Mouse (Mus musculus): ENCODE results near the gene C1galt1c1. TPM values are rescaled to one million over a fixed set of nuclear protein-coding genes. Genes with fewer than 3 reads are reported as not detected.

C1galt1c1 gene
- 21.9 TPM for polyA plus RNA-seq (2017; shearing (Covaris generic))

GRCm38 (mm10) chrX:38634801-38635637 is at the start of gene C1galt1c1:
TSS of gene C1galt1c1 (minus strand) at chrX:38635087.

GRCm38 (mm10) chrX:38600177-38600994 is 34.5 kb downstream of the C1galt1c1 start, which contains the start of gene Mcts1:
TSS of gene Mcts1 (plus strand) at chrX:38600578.

Other genes with a start within 250 kb of the C1galt1c1 start
- 44.7 TPM for gene Lamp2, start 178.6 kb downstream of the C1galt1c1 start, polyA plus RNA-seq (2017; shearing (Covaris generic))
- gene Cul4b, start 58.9 kb downstream of the C1galt1c1 start, polyA plus RNA-seq (2017; shearing (Covaris generic)) = 29.1 TPM
- 136 TPM for gene Mcts1, start 34.5 kb downstream of the C1galt1c1 start, polyA plus RNA-seq (2017; shearing (Covaris generic))
- not detected for gene 6030498E09Rik, start 137.6 kb upstream of the C1galt1c1 start, polyA plus RNA-seq (2017; shearing (Covaris generic))

Measured in CD4-positive, CD25-positive, alpha-beta regulatory T cell (primary cell).